Mouse (Mus musculus) regulatory T cell (primary cell): Measurements from ENCODE around the gene Tbx20.

ENCODE experiments used
- in situ Hi-C: fragments of 300-600 bp; cut with MboI, MseI; formaldehyde crosslinking; loops from one replicate; pipeline ENCODE4 v1.15.1; 2025; ENCODE audit warnings: high pct_unique_total_duplicates

Tbx20 gene

GRCm38 (mm10) chr9:24774160-24774969, at the start of gene Tbx20:
Gene Tbx20, minus strand, starts transcription at chr9:24774303.
- in situ Hi-C loops: no loop called here

GRCm38 (mm10) chr9:24818511-24818910, 44.4 kb upstream of the Tbx20 start:
- in situ Hi-C loops: no loop called here

- in situ Hi-C loops: no loop called here
These were observed 38.4 kb upstream of the Tbx20 start for GRCm38 (mm10) chr9:24812461-24812860.

- in situ Hi-C loops: no loop called here
These were observed 18.0 kb upstream of the Tbx20 start for GRCm38 (mm10) chr9:24792110-24792509.

GRCm38 (mm10) chr9:24789396-24789795, 15.3 kb upstream of the Tbx20 start:
- in situ Hi-C loops: no loop called here

GRCm38 (mm10) chr9:24782338-24782737, 8.2 kb upstream of the Tbx20 start:
- in situ Hi-C loops: no loop called here

- in situ Hi-C loops: no loop called here
These were observed 6.9 kb upstream of the Tbx20 start for GRCm38 (mm10) chr9:24780929-24781441.

- in situ Hi-C loops: no loop called here
These were observed 6.4 kb upstream of the Tbx20 start for GRCm38 (mm10) chr9:24780391-24780928.

- in situ Hi-C loops: no loop called here
These were observed 5.9 kb upstream of the Tbx20 start for GRCm38 (mm10) chr9:24779975-24780374.

GRCm38 (mm10) chr9:24778571-24778970, 4.5 kb upstream of the Tbx20 start:
- in situ Hi-C loops: no loop called here

GRCm38 (mm10) chr9:24777961-24778360, 3.9 kb upstream of the Tbx20 start:
- in situ Hi-C loops: no loop called here

GRCm38 (mm10) chr9:24777176-24777895, 3.2 kb upstream of the Tbx20 start:
- in situ Hi-C loops: no loop called here

GRCm38 (mm10) chr9:24776487-24776886, 2.4 kb upstream of the Tbx20 start:
- in situ Hi-C loops: no loop called here

GRCm38 (mm10) chr9:24775567-24775966, 1.5 kb upstream of the Tbx20 start:
- in situ Hi-C loops: no loop called here

GRCm38 (mm10) chr9:24775001-24775400, 898 bp upstream of the Tbx20 start:
- in situ Hi-C loops: no loop called here

GRCm38 (mm10) chr9:24773669-24774068, 434 bp downstream of the Tbx20 start:
- in situ Hi-C loops: no loop called here

GRCm38 (mm10) chr9:24773171-24773570, 932 bp downstream of the Tbx20 start:
- in situ Hi-C loops: no loop called here

GRCm38 (mm10) chr9:24772431-24773120, 1.5 kb downstream of the Tbx20 start:
- in situ Hi-C loops: no loop called here

GRCm38 (mm10) chr9:24771713-24772112, 2.4 kb downstream of the Tbx20 start:
- in situ Hi-C loops: no loop called here

GRCm38 (mm10) chr9:24770941-24771405, 3.1 kb downstream of the Tbx20 start:
- in situ Hi-C loops: no loop called here

- in situ Hi-C loops: no loop called here
These were observed 3.8 kb downstream of the Tbx20 start for GRCm38 (mm10) chr9:24770149-24770940.
